Mouse (Mus musculus): ENCODE results near the gene Lactb.

- TF ChIP-seq CTCF (IDR thresholded peaks at IDR 0.05; ENCODE audit: borderline replicate concordance, control insufficient read depth, extremely low read depth, insufficient read depth, low read length, poor library complexity) (no peak), POLR2A (IDR thresholded peaks at IDR 0.05; ENCODE audit: control insufficient read depth, extremely low read depth, insufficient read depth, low read length, poor library complexity) (no peak)
Observed at GRCm38 (mm10) chr9:66917216-66917891, 57.9 kb downstream of the Lactb start.

Data from thymus, adult 2 months (tissue).